Mouse (Mus musculus): ENCODE data around the gene Large1. TPM values are rescaled to one million over a fixed set of nuclear protein-coding genes. Genes with fewer than 3 reads are reported as not detected.
"Not testable (repeated sequence)": the region's sequence is repeated elsewhere in the genome, so short reads cannot be mapped to it uniquely, and the experiment has no call there.

The Large1 gene
- polyA plus RNA-seq, 1 experiment = 7.5 TPM

- H3K27ac ChIP-seq (replicated peaks; ENCODE audit: low read depth, low read length); H3K4me3 ChIP-seq (ENCODE audit: insufficient read depth, low read depth, low read length); H3K4me1 ChIP-seq (ENCODE audit: control insufficient read depth, insufficient read depth, insufficient read length, low read length): not testable (repeated sequence)
Observed at GRCm38 (mm10) chr8:73319500-73319899, 33.8 kb downstream of the Large1 start.

- Histone ChIP-seq H3K27ac (replicated peaks; ENCODE audit: low read depth, low read length) (no peak overlapping the region), H3K4me3 (ENCODE audit: insufficient read depth, low read depth, low read length) (no peak overlapping the region), H3K4me1 (ENCODE audit: control insufficient read depth, insufficient read depth, insufficient read length, low read length) (peaks cover 32% of the 10 kb centered on the region)
Observed at GRCm38 (mm10) chr8:73313911-73314310, 39.4 kb downstream of the Large1 start.

- Histone ChIP-seq H3K4me3 (ENCODE audit: insufficient read depth, low read depth, low read length) (no peak overlapping the region), H3K27ac (replicated peaks; ENCODE audit: low read depth, low read length) (0 out of 2 replicates have a peak overlapping the region, but pooled peaks have one; percentile 42), H3K4me1 (ENCODE audit: control insufficient read depth, insufficient read depth, insufficient read length, low read length) (peaks cover 32% of the 10 kb centered on the region)
Observed at GRCm38 (mm10) chr8:73312714-73313607, 40.4 kb downstream of the Large1 start.

GRCm38 (mm10) chr8:73310471-73310870, 42.9 kb downstream of the Large1 start:
- H3K27ac ChIP-seq (replicated peaks; ENCODE audit: low read depth, low read length) = peak overlapping the region; percentile 94
- H3K4me3 ChIP-seq (ENCODE audit: insufficient read depth, low read depth, low read length) = no peak overlapping the region
- H3K4me1 ChIP-seq (ENCODE audit: control insufficient read depth, insufficient read depth, insufficient read length, low read length) = peaks cover 30% of the 10 kb centered on the region

GRCm38 (mm10) chr8:73310036-73310435, 43.3 kb downstream of the Large1 start:
- Histone ChIP-seq H3K27ac (replicated peaks; ENCODE audit: low read depth, low read length) (peak overlapping the region; percentile 94), H3K4me1 (ENCODE audit: control insufficient read depth, insufficient read depth, insufficient read length, low read length) (peaks cover 29% of the 10 kb centered on the region), H3K4me3 (ENCODE audit: insufficient read depth, low read depth, low read length) (no peak overlapping the region)

DNA sequence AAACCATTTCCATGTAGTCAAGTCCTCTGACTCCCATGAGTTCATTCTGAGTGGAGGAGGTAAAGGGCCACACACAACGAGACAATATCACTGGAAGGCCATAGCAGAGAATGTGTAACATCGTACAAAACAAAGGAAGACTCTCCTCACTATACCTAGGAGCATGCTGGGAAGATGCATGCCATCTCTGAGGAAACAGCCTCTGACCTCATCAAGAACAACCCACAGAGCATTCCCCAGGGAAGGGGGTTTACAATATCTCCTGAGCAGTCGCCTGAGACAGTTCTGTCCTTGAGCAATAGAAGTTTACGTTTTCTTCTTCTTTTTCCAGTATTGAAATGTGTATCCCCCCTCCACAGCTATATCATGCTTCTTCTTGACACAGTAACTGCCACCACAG, 49.4 kb downstream of the Large1 start:
- H3K4me3 ChIP-seq (ENCODE audit: insufficient read depth, low read depth, low read length) = no peak overlapping the region
- peaks cover 3% of the 10 kb centered on the region; the same call in 1 of the 2 replicates for H3K4me1 ChIP-seq (ENCODE audit: control insufficient read depth, insufficient read depth, insufficient read length, low read length)
- H3K27ac ChIP-seq (replicated peaks; ENCODE audit: low read depth, low read length) = no peak overlapping the region

- Histone ChIP-seq H3K27ac (replicated peaks; ENCODE audit: low read depth, low read length) (no peak overlapping the region), H3K4me3 (ENCODE audit: insufficient read depth, low read depth, low read length) (no peak overlapping the region), H3K4me1 (ENCODE audit: control insufficient read depth, insufficient read depth, insufficient read length, low read length) (peaks cover 3% of the 10 kb centered on the region; the same call in 1 of the 2 replicates)
Observed at GRCm38 (mm10) chr8:73302947-73303346, 50.4 kb downstream of the Large1 start.

DNA sequence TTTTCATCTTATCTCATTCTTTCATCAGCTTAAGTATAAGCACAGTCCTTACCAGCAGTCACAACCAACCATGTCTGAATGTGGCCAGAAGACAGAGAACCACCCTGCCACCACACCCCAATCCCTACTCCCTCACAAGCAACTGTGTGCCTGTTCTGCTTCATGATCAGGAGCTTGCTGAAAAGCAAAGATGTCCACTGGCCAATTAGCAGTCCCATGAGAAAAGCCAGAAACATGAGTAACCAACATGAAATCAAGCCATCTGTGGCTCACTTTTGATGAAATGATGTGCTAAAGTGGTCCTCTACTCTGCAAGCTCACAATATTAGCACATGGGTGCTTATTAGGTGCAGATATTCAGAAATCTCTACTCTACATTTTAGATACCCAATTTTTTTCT, 57.8 kb downstream of the Large1 start:
- no peak overlapping the region for H3K4me3 ChIP-seq (ENCODE audit: insufficient read depth, low read depth, low read length)
- H3K27ac ChIP-seq (replicated peaks; ENCODE audit: low read depth, low read length) = no peak overlapping the region
- H3K4me1 ChIP-seq (ENCODE audit: control insufficient read depth, insufficient read depth, insufficient read length, low read length) = peaks cover 13% of the 10 kb centered on the region

- H3K4me1 ChIP-seq (ENCODE audit: control insufficient read depth, insufficient read depth, insufficient read length, low read length) = peaks cover 13% of the 10 kb centered on the region
- no peak overlapping the region for H3K4me3 ChIP-seq (ENCODE audit: insufficient read depth, low read depth, low read length)
- no peak overlapping the region for H3K27ac ChIP-seq (replicated peaks; ENCODE audit: low read depth, low read length)
Observed at GRCm38 (mm10) chr8:73293655-73294054, 59.7 kb downstream of the Large1 start.

GRCm38 (mm10) chr8:73291630-73292029, 61.7 kb downstream of the Large1 start:
- H3K27ac ChIP-seq (replicated peaks; ENCODE audit: low read depth, low read length) = no peak overlapping the region
- peaks cover 13% of the 10 kb centered on the region for H3K4me1 ChIP-seq (ENCODE audit: control insufficient read depth, insufficient read depth, insufficient read length, low read length)
- no peak overlapping the region for H3K4me3 ChIP-seq (ENCODE audit: insufficient read depth, low read depth, low read length)

GRCm38 (mm10) chr8:73290636-73291035, 62.7 kb downstream of the Large1 start:
- peaks cover 13% of the 10 kb centered on the region for H3K4me1 ChIP-seq (ENCODE audit: control insufficient read depth, insufficient read depth, insufficient read length, low read length)
- no peak overlapping the region for H3K27ac ChIP-seq (replicated peaks; ENCODE audit: low read depth, low read length)
- H3K4me3 ChIP-seq (ENCODE audit: insufficient read depth, low read depth, low read length) = no peak overlapping the region

DNA sequence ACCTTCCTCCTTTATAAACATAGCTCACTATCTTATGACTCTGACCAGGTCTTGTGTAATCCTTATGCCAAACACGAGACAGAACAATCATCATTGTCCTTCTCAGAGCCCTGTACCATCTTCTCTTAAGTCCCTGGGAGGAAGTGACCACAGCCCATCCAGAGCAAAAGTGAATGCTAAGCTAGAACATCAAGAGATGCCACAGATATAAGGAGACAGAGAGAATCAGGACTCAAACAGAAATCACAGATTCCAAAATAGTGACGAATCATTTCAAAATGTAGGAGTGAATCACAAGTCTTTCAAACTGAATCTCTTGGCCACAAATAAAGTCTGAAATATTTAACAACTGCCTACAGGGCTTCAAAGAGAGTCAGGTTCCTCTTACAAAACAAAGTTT, 63.5 kb downstream of the Large1 start:
- Histone ChIP-seq H3K4me1 (ENCODE audit: control insufficient read depth, insufficient read depth, insufficient read length, low read length) (peaks cover 13% of the 10 kb centered on the region), H3K27ac (replicated peaks; ENCODE audit: low read depth, low read length) (no peak overlapping the region), H3K4me3 (ENCODE audit: insufficient read depth, low read depth, low read length) (no peak overlapping the region)

DNA sequence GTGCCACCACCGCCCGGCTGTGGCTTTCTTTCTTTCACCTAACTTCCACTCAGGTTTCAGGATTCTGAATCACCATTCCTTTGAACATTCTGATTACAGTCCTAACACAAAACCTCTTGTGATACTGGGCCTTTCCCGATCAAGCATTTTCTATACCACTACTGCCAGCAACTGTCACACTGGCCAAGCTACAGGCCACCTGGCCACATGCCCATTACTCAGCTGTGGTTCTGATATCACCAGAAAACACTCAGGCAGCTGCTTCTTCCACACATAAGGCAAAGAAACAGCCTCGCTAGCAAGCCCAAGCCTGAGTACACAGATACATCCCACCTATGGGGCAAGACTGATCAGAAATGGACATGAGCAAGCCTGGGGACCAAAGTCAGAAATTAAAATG, 71.3 kb downstream of the Large1 start:
- Histone ChIP-seq H3K4me3 (ENCODE audit: insufficient read depth, low read depth, low read length) (no peak overlapping the region), H3K27ac (replicated peaks; ENCODE audit: low read depth, low read length) (no peak overlapping the region), H3K4me1 (ENCODE audit: control insufficient read depth, insufficient read depth, insufficient read length, low read length) (no peaks in the 10 kb centered on the region)

- no peak overlapping the region for H3K4me3 ChIP-seq (ENCODE audit: insufficient read depth, low read depth, low read length)
- peaks cover 4% of the 10 kb centered on the region for H3K4me1 ChIP-seq (ENCODE audit: control insufficient read depth, insufficient read depth, insufficient read length, low read length)
- H3K27ac ChIP-seq (replicated peaks; ENCODE audit: low read depth, low read length) = no peak overlapping the region
Observed at GRCm38 (mm10) chr8:73276015-73276414, 77.3 kb downstream of the Large1 start.

- not testable (repeated sequence) for H3K4me1 ChIP-seq (ENCODE audit: control insufficient read depth, insufficient read depth, insufficient read length, low read length); H3K27ac ChIP-seq (replicated peaks; ENCODE audit: low read depth, low read length); H3K4me3 ChIP-seq (ENCODE audit: insufficient read depth, low read depth, low read length)
Observed at GRCm38 (mm10) chr8:73275445-73275844, 77.9 kb downstream of the Large1 start.

GRCm38 (mm10) chr8:73273150-73273549, 80.2 kb downstream of the Large1 start:
- H3K4me1 ChIP-seq (ENCODE audit: control insufficient read depth, insufficient read depth, insufficient read length, low read length) = peaks cover 4% of the 10 kb centered on the region
- no peak overlapping the region for H3K4me3 ChIP-seq (ENCODE audit: insufficient read depth, low read depth, low read length)
- no peak overlapping the region for H3K27ac ChIP-seq (replicated peaks; ENCODE audit: low read depth, low read length)

Measured in brown adipose tissue, adult 24 weeks (tissue).